Mouse (Mus musculus): ENCODE data around the gene Wdr45.

DNA sequence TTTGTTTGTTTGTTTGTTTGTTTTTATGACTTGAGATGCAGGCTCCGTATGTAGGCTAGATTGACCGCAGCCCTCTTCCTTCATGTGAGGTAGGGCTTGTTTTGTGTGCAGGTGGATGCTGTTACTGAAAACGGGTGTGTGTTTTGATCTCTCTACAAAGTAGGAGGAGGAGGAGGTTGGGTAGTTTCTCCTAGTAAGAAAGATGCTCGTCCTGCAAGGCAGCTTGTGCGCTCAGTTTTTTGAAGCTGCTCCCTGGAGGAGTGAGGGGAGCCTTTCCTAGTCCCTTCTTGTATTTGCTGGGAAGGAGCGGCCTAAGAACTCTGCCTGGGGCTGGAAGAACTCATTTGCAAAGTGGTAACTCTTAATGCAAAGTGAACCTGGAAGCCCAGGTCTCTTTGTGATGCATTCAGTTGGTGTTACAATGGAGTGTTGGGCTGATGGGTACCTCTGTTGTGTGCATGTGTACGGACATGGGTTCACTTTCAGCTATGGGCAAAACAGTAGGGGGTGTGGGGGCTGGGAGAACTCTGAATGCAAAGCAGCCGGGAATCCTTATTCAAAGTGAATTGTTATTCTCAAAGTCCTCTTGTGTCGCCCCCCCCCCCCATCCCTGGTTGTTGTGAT, 50.6 kb downstream of the Wdr45 start:
- no peak for TF ChIP-seq POLR2A (IDR thresholded peaks at IDR 0.05; ENCODE audit: low read depth, low read length)
- TF ChIP-seq CTCF (IDR thresholded peaks at IDR 0.05; ENCODE audit: extremely low read depth, insufficient read length, insufficient replicate concordance, low read depth, low read length): no peak

All from small intestine, adult 2 months (tissue).